10 mouse cellular contexts compared by ENCODE assay signal in the genomic region with DNA sequence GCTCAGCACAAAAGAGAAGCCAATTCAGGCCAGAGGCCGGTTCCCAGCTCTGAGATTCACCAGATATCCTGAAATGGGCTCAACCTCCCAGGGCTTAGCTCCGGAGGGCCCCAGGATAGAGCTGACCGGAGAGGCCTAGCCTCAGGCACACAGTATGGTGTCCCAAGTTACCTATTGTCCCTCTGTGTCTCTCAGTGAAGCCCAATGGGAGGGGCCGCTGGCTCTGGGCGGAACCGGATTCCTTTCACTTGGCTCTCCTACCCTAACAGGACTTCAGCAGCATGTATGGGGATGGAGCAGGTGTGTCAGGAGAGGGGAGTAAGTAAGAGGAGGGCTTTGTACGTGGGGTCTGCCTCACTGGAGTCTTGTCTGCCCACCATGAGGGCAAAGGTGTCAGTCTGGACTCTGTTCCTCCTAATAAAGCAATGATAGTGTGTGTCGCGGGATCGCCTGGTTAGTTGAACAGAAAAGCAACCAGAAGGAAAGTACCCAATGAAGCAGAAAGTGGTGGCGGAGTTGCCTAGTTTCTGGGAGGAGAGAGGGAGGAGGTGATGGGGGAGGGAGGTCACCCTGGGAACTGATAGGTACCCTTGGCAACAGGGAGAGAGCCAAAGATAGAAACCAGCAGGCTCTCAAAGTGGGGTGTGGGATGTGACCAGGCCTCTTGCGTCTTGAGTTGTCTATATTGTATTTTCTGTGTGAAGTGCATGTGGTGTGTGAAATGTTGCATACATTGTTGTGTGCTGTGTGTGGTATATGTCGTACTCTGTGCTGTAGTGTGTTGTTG.
A peak's percentile ranks its signal among the peaks of the same experiment; 100 is the strongest.
DNase-seq lines count a peak whose midpoint lies in the region; ATAC-seq and TF ChIP-seq lines count a peak whose summit lies in the region.
"Had no signal": no experiment of that assay in that cellular context is flagged by ENCODE, and none has a peak within 500 bp of the region (broad histone marks: within the 10 kb centered on the region; RNA-seq: fewer than 3 reads in every experiment).

No protein-coding gene starts in this region.

- no peaks in the 10 kb centered on the region for H3K36me3 ChIP-seq in hindbrain, embryonic 11.5 days (ENCODE audit: control insufficient read depth, insufficient read depth, low read length)
- no peaks in the 10 kb centered on the region for H3K36me3 ChIP-seq in hindbrain, postnatal 0 days (ENCODE audit: insufficient read depth, low read length)
- no peaks in the 10 kb centered on the region for H3K36me3 ChIP-seq in heart, embryonic 14.5 days (ENCODE audit: control insufficient read depth, insufficient read depth, low read length)

- 40% methylated on average over 13 of the region's 13 CpGs for WGBS in hindbrain, embryonic 11.5 days
- WGBS in hindbrain, postnatal 0 days = 48% methylated on average over 13 of the region's 13 CpGs
- WGBS in heart, embryonic 14.5 days = 41% methylated on average over 13 of the region's 13 CpGs

- 0 out of 2 replicates have a peak, but pooled peaks have one; percentile 14 for ATAC-seq in hindbrain, embryonic 11.5 days (ENCODE audit: low FRiP score)
- ATAC-seq in hindbrain, postnatal 0 days = no peak
- no peak for ATAC-seq in heart, embryonic 14.5 days (ENCODE audit: insufficient number of reproducible peaks, insufficient read depth, low FRiP score, low read depth)
- ATAC-seq: inflammation-experienced regulatory T-cells, adult 6 months had no signal

- no peaks in the 10 kb centered on the region for H3K27me3 ChIP-seq in hindbrain, embryonic 11.5 days (ENCODE audit: control insufficient read depth, insufficient read depth, low read length)
- H3K27me3 ChIP-seq in hindbrain, postnatal 0 days (ENCODE audit: insufficient read depth, low read length) = no peaks in the 10 kb centered on the region
- no peaks in the 10 kb centered on the region for H3K27me3 ChIP-seq in heart, embryonic 14.5 days (ENCODE audit: control insufficient read depth, insufficient read depth, low read length)

- TF ChIP-seq CTCF in hindbrain, postnatal 0 days (IDR thresholded peaks at IDR 0.05; ENCODE audit: low read depth) = no peak

- no peaks in the 10 kb centered on the region for H3K9me3 ChIP-seq in hindbrain, embryonic 11.5 days (ENCODE audit: control insufficient read depth, low read length)
- no peaks in the 10 kb centered on the region for H3K9me3 ChIP-seq in hindbrain, postnatal 0 days (ENCODE audit: low read length)
- H3K9me3 ChIP-seq in heart, embryonic 14.5 days (ENCODE audit: control insufficient read depth, low read length) = no peaks in the 10 kb centered on the region; the same call in 1 of the 2 replicates

- no peak overlapping the region for H3K4me2 ChIP-seq in hindbrain, embryonic 11.5 days (replicated peaks; ENCODE audit: low read depth, low read length)
- no peak overlapping the region for H3K4me2 ChIP-seq in hindbrain, postnatal 0 days (ENCODE audit: low read depth, low read length)
- H3K4me2 ChIP-seq in heart, embryonic 14.5 days (ENCODE audit: low read length) = 0 out of 2 replicates have a peak overlapping the region, but pooled peaks have one; percentile 13

- DNase-seq in hindbrain, embryonic 11.5 days (ENCODE audit: low spot score) = no peak
- no peak for DNase-seq in hindbrain, postnatal 0 days (ENCODE audit: low spot score)
- DNase-seq in right cerebral cortex, postnatal 14 days = peak; percentile 16
- no peak for DNase-seq in right cerebral cortex, adult 18-20 months
- DNase-seq in yolk sac, embryonic 10.5 days (ENCODE audit: low spot score) = peak; percentile 38
- no peak for DNase-seq in B cell, adult 2 months
- no peak for DNase-seq in testis, postnatal 10 days (ENCODE audit: low spot score)

- H3K9ac ChIP-seq in hindbrain, embryonic 11.5 days (ENCODE audit: low read depth, low read length) = no peak overlapping the region
- no peak overlapping the region for H3K9ac ChIP-seq in hindbrain, postnatal 0 days (replicated peaks; ENCODE audit: low read length)
- H3K9ac ChIP-seq in heart, embryonic 14.5 days (ENCODE audit: low read length) = no peak overlapping the region; the same call in 1 of the 2 replicates

- no peak overlapping the region for H3K27ac ChIP-seq in hindbrain, embryonic 11.5 days (ENCODE audit: low read depth, low read length)
- H3K27ac ChIP-seq in hindbrain, postnatal 0 days = no peak overlapping the region
- H3K27ac ChIP-seq in heart, embryonic 14.5 days (replicated peaks in 1 of 2; ENCODE audit: control insufficient read depth in 1 of 2, insufficient read depth in 1 of 2, low read depth in 2 of 2, low read length in 2 of 2) = no peak overlapping the region
- H3K27ac ChIP-seq: macrophage had no signal

- no peak overlapping the region for H3K4me3 ChIP-seq in hindbrain, embryonic 11.5 days (ENCODE audit: low read depth, low read length)
- no peak overlapping the region for H3K4me3 ChIP-seq in hindbrain, postnatal 0 days (ENCODE audit: low read length)
- no peak overlapping the region for H3K4me3 ChIP-seq in heart, embryonic 14.5 days (ENCODE audit: control insufficient read depth in 1 of 2, insufficient read depth in 1 of 2, low read depth in 1 of 2, low read length in 2 of 2)

- no peaks in the 10 kb centered on the region for H3K4me1 ChIP-seq in hindbrain, embryonic 11.5 days (replicated peaks; ENCODE audit: control insufficient read depth, insufficient read depth, low read length)
- H3K4me1 ChIP-seq in hindbrain, postnatal 0 days (ENCODE audit: insufficient read depth, low read length) = no peaks in the 10 kb centered on the region; the same call in 1 of the 2 replicates
- H3K4me1 ChIP-seq in heart, embryonic 14.5 days (ENCODE audit: control insufficient read depth in 2 of 2, insufficient read depth in 2 of 2, low read length in 2 of 2) = peaks cover 32 to 34% of the 10 kb centered on the region in 2 experiments

Comparison
In these comparisons a context has a peak if more than half of its experiments do, and no peak if none do; other contexts are left out.
1. DNase-seq: peak in right cerebral cortex, postnatal 14 days (single experiment) and yolk sac, embryonic 10.5 days (single experiment); none in hindbrain, embryonic 11.5 days (single experiment), hindbrain, postnatal 0 days (single experiment), right cerebral cortex, adult 18-20 months (single experiment), B cell, adult 2 months (0 of 2) and testis, postnatal 10 days (single experiment).